Mouse (Mus musculus) heart, postnatal 0 days (tissue): Measurements from ENCODE around the gene Lrrc8e.

Source experiments
- CTCF ChIP-seq: IDR thresholded peaks from 2 replicates; pipeline ENCODE4 v1.5.1; 2016; ENCODE audit warnings: antibody characterized with exemption, control low read depth, low read depth
- EP300 ChIP-seq: IDR thresholded peaks from 2 replicates; pipeline ENCODE4 v1.6.1; 2016; ENCODE audit warnings: antibody characterized with exemption, low read depth

DNA sequence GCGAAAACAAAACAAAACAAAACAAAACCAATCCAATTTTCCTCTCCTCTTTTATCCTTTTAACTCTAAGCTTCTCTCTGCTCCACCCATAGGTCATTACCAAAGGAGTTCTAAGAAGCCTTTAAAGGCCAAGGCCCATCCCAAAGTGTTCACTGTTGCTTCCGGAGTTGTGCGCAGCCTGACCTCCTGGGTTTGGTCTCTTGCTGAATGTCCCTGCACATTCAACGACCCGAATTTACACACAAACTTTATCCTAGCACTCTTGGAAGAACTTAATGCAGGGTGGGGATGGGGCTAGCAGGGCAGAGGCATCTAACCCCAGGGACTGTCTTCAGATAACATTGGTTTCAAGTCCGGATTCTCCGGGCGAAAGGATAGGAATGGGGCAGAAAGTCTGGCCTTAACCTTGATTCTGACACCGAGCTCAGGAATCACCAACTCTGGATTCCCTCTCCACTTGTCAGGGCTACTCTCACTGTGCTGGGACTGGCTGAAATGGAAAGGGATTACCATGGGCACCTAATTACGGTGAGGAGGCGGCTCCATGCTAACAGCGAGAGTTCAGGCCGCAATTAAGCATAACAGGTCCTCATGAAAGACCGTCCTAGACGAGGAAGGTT lies 11.3 kb downstream of the Lrrc8e start:
- TF ChIP-seq CTCF (no peak), EP300 (no peak)
